Mouse (Mus musculus) heart, postnatal 0 days (tissue): ENCODE data around the gene Kcnmb1. TPM values are rescaled to one million over a fixed set of nuclear protein-coding genes. Genes with fewer than 3 reads are reported as not detected.

Experiments used
- ATAC-seq: fragments of 200-750 bp; cut with Nextera tagmentation; 2 replicates; pipeline ENCODE4 v1.8.0; 2017; ENCODE audit warnings: low read depth, moderate number of reproducible peaks, moderate library complexity; ENCODE audit not compliant: insufficient read depth
- DNase-seq: peaks from one replicate; pipeline ENCODE4 v3.0.0-alpha.2; 2016; ENCODE audit warnings: low spot score
- H3K27ac ChIP-seq: fragments of 300-500 bp; sonication (generic); 2 replicates; pipeline ENCODE4 v1.5.1; 2014; ENCODE audit warnings: low read depth, mild to moderate bottlenecking
- H3K27me3 ChIP-seq: fragments of 300-500 bp; sonication (generic); 2 replicates; pipeline ENCODE4 v1.6.1; 2014; ENCODE audit warnings: low read length, mixed read lengths; ENCODE audit not compliant: control insufficient read depth, insufficient read depth
- H3K36me3 ChIP-seq: fragments of 300-500 bp; sonication (generic); replicated peaks from 2 replicates; pipeline ENCODE4 v1.6.1; 2014; ENCODE audit warnings: low read length, mixed read lengths; ENCODE audit not compliant: control insufficient read depth, insufficient read depth
- H3K4me1 ChIP-seq: fragments of 300-500 bp; sonication (generic); 2 replicates; pipeline ENCODE4 v1.6.1; 2014; ENCODE audit warnings: antibody characterized with exemption; ENCODE audit not compliant: control insufficient read depth, insufficient read depth
- H3K4me2 ChIP-seq: fragments of 300-500 bp; sonication (generic); 2 replicates; pipeline ENCODE4 v1.6.1; 2014; ENCODE audit warnings: low read depth, mild to moderate bottlenecking, low read length, moderate library complexity
- H3K4me3 ChIP-seq: fragments of 300-500 bp; sonication (generic); 2 replicates; pipeline ENCODE4 v1.5.1; 2014; ENCODE audit warnings: low read depth, low read length
- H3K9ac ChIP-seq: fragments of 300-500 bp; sonication (generic); replicated peaks from 2 replicates; pipeline ENCODE4 v1.6.1; 2014; ENCODE audit warnings: low read depth, low read length, mixed read lengths
- H3K9me3 ChIP-seq: fragments of 300-500 bp; sonication (generic); replicated peaks from 2 replicates; pipeline ENCODE4 v1.6.1; 2016; ENCODE audit warnings: low read length; ENCODE audit not compliant: control insufficient read depth
- CTCF ChIP-seq: IDR thresholded peaks from 2 replicates; pipeline ENCODE4 v1.5.1; 2016; ENCODE audit warnings: antibody characterized with exemption, control low read depth, low read depth
- EP300 ChIP-seq: IDR thresholded peaks from 2 replicates; pipeline ENCODE4 v1.6.1; 2016; ENCODE audit warnings: antibody characterized with exemption, low read depth
- WGBS: fragments of 180-500 bp; shearing (Covaris S2); extraction: QIAGEN DNeasy Blood & Tissue Kit; methylation state at CpG from one replicate; pipeline ENCODE4 v1.1.7; 2014; 5-methylcytosine and 5-hydroxymethylcytosine counted together
- polyA plus RNA-seq: library from polyadenylated mRNA; unstranded; fragments of >200 nt; fragmentation: Nextera tagmentation; extraction: Ambion mirVana; gene quantifications from 2 replicates; pipeline ENCODE4 v1.2.1, GENCODE M21; 2015
- total RNA-seq: library from RNA; depleted of rRNA; stranded (reverse); fragments of >200 nt; gene quantifications from 2 replicates; pipeline ENCODE4 v1.2.3, GENCODE M21; 2014; ENCODE audit warnings: low replicate concordance

The Kcnmb1 gene
- total and polyA plus RNA-seq, 2 experiments from 2014 or later, result 0.41 to 1.6 TPM

- H3K4me2 ChIP-seq, result no peak overlapping the region
- no peak overlapping the region for H3K9ac ChIP-seq
- H3K27ac ChIP-seq, result no peak overlapping the region
- 51% methylated on average over 4 of the region's 4 CpGs for WGBS
- no peak for DNase-seq
- no peaks in the 10 kb centered on the region for H3K36me3 ChIP-seq
- H3K4me1 ChIP-seq, result no peaks in the 10 kb centered on the region
- no peaks in the 10 kb centered on the region for H3K9me3 ChIP-seq
- ATAC-seq, result no peak
- TF ChIP-seq EP300 (no peak), CTCF (peak; percentile 13; the same call in 1 of the 2 replicates)
- H3K27me3 ChIP-seq, result no peaks in the 10 kb centered on the region
- no peak overlapping the region for H3K4me3 ChIP-seq
Observed at GRCm38 (mm10) chr11:33944067-33944785, 18.6 kb upstream of the Kcnmb1 start.

- ATAC-seq, result no peak
- TF ChIP-seq CTCF (no peak), EP300 (no peak)
- no peaks in the 10 kb centered on the region for H3K4me1 ChIP-seq
- no peak for DNase-seq
- no peak overlapping the region for H3K9ac ChIP-seq
- no peaks in the 10 kb centered on the region for H3K9me3 ChIP-seq
- H3K4me2 ChIP-seq, result no peak overlapping the region
- 78% methylated on average over 9 of the region's 9 CpGs for WGBS
- H3K4me3 ChIP-seq, result no peak overlapping the region
- H3K27me3 ChIP-seq, result no peaks in the 10 kb centered on the region
- no peaks in the 10 kb centered on the region for H3K36me3 ChIP-seq
- H3K27ac ChIP-seq, result no peak overlapping the region
Observed at GRCm38 (mm10) chr11:33944786-33945328, 18.0 kb upstream of the Kcnmb1 start.

- ATAC-seq, result no peak
- Histone ChIP-seq H3K4me2 (no peak overlapping the region), H3K27ac (no peak overlapping the region), H3K4me3 (no peak overlapping the region), H3K4me1 (no peaks in the 10 kb centered on the region), H3K36me3 (no peaks in the 10 kb centered on the region), H3K9ac (no peak overlapping the region), H3K27me3 (no peaks in the 10 kb centered on the region), H3K9me3 (no peaks in the 10 kb centered on the region)
- WGBS, result 44% methylated on average over 4 of the region's 4 CpGs
- no peak for DNase-seq
- no peak for TF ChIP-seq EP300
Observed at GRCm38 (mm10) chr11:33946501-33946900, 16.3 kb upstream of the Kcnmb1 start.

- TF ChIP-seq CTCF, result no peak
- TF ChIP-seq EP300, result no peak
- ATAC-seq (no peak), DNase-seq (no peak)
- Histone ChIP-seq H3K9ac (no peak overlapping the region), H3K36me3 (no peaks in the 10 kb centered on the region), H3K4me2 (no peak overlapping the region), H3K27me3 (no peaks in the 10 kb centered on the region), H3K4me3 (no peak overlapping the region), H3K9me3 (no peaks in the 10 kb centered on the region), H3K4me1 (no peaks in the 10 kb centered on the region), H3K27ac (no peak overlapping the region)
- 58% methylated on average over 5 of the region's 5 CpGs for WGBS
Observed at GRCm38 (mm10) chr11:33951155-33951554, 11.7 kb upstream of the Kcnmb1 start.

- DNase-seq (no peak), ATAC-seq (no peak)
- H3K4me3 ChIP-seq, result no peak overlapping the region
- no peaks in the 10 kb centered on the region for H3K36me3 ChIP-seq
- WGBS, result 65% methylated on average over 8 of the region's 8 CpGs
- no peaks in the 10 kb centered on the region for H3K4me1 ChIP-seq
- TF ChIP-seq EP300 (no peak), CTCF (no peak)
- H3K4me2 ChIP-seq, result no peak overlapping the region
- H3K27ac ChIP-seq, result no peak overlapping the region
- H3K9me3 ChIP-seq, result no peaks in the 10 kb centered on the region
- no peak overlapping the region for H3K9ac ChIP-seq
- no peaks in the 10 kb centered on the region for H3K27me3 ChIP-seq
Observed at GRCm38 (mm10) chr11:33951684-33952625, 10.9 kb upstream of the Kcnmb1 start.
